Mouse (Mus musculus) heart, postnatal 0 days (tissue): ENCODE results near the gene Cnn3.

Source experiments
- CTCF ChIP-seq: IDR thresholded peaks from 2 replicates; pipeline ENCODE4 v1.5.1; 2016; ENCODE audit warnings: antibody characterized with exemption, control low read depth, low read depth
- EP300 ChIP-seq: IDR thresholded peaks from 2 replicates; pipeline ENCODE4 v1.6.1; 2016; ENCODE audit warnings: antibody characterized with exemption, low read depth

DNA sequence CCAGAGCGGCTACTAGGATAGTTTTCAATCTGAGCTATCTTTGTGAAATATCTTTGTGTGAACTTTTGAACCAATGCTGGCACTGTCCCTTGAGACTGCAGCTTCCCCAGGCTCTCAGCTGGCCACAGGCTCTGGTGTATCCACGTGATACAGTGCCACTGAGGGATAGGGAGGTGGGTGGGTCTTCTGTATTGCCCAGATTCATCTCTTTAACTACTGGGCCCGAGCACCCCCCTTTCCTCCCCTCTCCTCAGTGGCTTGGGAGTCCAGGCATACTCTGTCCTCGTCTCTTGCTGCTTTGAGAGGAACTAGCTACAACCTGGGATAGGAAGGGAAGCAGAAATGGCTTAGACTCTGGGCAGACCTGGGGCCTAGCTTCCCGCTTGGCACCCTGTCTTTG, 9.0 kb downstream of the Cnn3 start:
- TF ChIP-seq EP300 (no peak), CTCF (no peak)
